Mouse (Mus musculus) gastrocnemius, postnatal 36 days (tissue): ENCODE results near the gene Fads1. TPM values are rescaled to one million over a fixed set of nuclear protein-coding genes. Genes with fewer than 3 reads are reported as not detected.

Experiments
- DNase-seq, 2 experiments: peaks; one replicate each; pipeline ENCODE4 v3.0.0; 2022
- intact Hi-C: fragments of 180-260 bp; cut with DNase I; formaldehyde crosslinking; loops from one replicate; pipeline ENCODE4 v1.15.1; 2025
- total RNA-seq, 2 experiments: library from RNA; stranded (reverse); gene quantifications; 2 replicates each; pipeline ENCODE4 v1.2.3; 2021

The Fads1 gene
- total RNA-seq, 2 experiments from 2014 or later, result 5.3 to 6.3 TPM

GRCm38 (mm10) chr19:10174956-10175355 is 7.7 kb upstream of the Fads1 start:
- no peak for DNase-seq
- intact Hi-C loops, result no loop called here

GRCm38 (mm10) chr19:10176477-10176876 is 6.2 kb upstream of the Fads1 start:
- DNase-seq, result no peak
- intact Hi-C loops, result no loop called here

- no peak for DNase-seq
- intact Hi-C loops, result no loop called here
These were observed 5.7 kb upstream of the Fads1 start for GRCm38 (mm10) chr19:10176941-10177372.

GRCm38 (mm10) chr19:10181225-10181624 is 1.5 kb upstream of the Fads1 start:
- intact Hi-C loops, result no loop called here
- DNase-seq, result no peak

- intact Hi-C loops, result no loop called here
- DNase-seq, result no peak
These were observed 546 bp upstream of the Fads1 start for GRCm38 (mm10) chr19:10182142-10182541.

GRCm38 (mm10) chr19:10183299-10183983 is 753 bp downstream of the Fads1 start:
- peak in 1 of 2 experiments; percentile 38 for DNase-seq
- intact Hi-C loops, result no loop called here

- intact Hi-C loops, result no loop called here
- no peak for DNase-seq
These were observed 1.4 kb downstream of the Fads1 start for GRCm38 (mm10) chr19:10184096-10184495.

- DNase-seq, result no peak
- intact Hi-C loops, result no loop called here
These were observed 3.2 kb downstream of the Fads1 start for GRCm38 (mm10) chr19:10185876-10186275.

GRCm38 (mm10) chr19:10186569-10186968 is 3.9 kb downstream of the Fads1 start:
- DNase-seq, result no peak
- intact Hi-C loops, result no loop called here

- DNase-seq, result peak; percentile 31 to 42
- intact Hi-C loops, result no loop called here
These were observed 5.7 kb downstream of the Fads1 start for GRCm38 (mm10) chr19:10188281-10188811.

- intact Hi-C loops, result no loop called here
- DNase-seq, result no peak
These were observed 6.3 kb downstream of the Fads1 start for GRCm38 (mm10) chr19:10189022-10189421.

- intact Hi-C loops, result no loop called here
- no peak for DNase-seq
These were observed 7.3 kb downstream of the Fads1 start for GRCm38 (mm10) chr19:10189940-10190339.

GRCm38 (mm10) chr19:10190796-10191195 is 8.1 kb downstream of the Fads1 start:
- intact Hi-C loops, result no loop called here
- DNase-seq, result peak; percentile 58 to 72

GRCm38 (mm10) chr19:10191326-10191725 is 8.6 kb downstream of the Fads1 start:
- no peak for DNase-seq
- intact Hi-C loops, result no loop called here

- intact Hi-C loops, result no loop called here
- DNase-seq, result no peak
These were observed 11.6 kb downstream of the Fads1 start for GRCm38 (mm10) chr19:10194337-10194736.

GRCm38 (mm10) chr19:10195252-10195651 is 12.6 kb downstream of the Fads1 start:
- DNase-seq, result no peak
- intact Hi-C loops, result loop anchor here (5.0 kb wide), 2 partner anchors 158 to 278 kb away; no protein-coding TSS in a partner anchor

GRCm38 (mm10) chr19:10197130-10197529 is 14.4 kb downstream of the Fads1 start:
- intact Hi-C loops, result loop anchor here (5.0 kb wide), 2 partner anchors 160 to 280 kb away; no protein-coding TSS in a partner anchor
- no peak for DNase-seq

- no peak for DNase-seq
- intact Hi-C loops, result loop anchor here (2.0 to 5.0 kb wide), 3 partner anchors 161 to 281 kb away; partner anchors contain the start of genes Best1 and Rab3il1
These were observed 15.6 kb downstream of the Fads1 start for GRCm38 (mm10) chr19:10198286-10198685.

- intact Hi-C loops, result loop anchor here (2.0 to 5.0 kb wide), 3 partner anchors 161 to 281 kb away; partner anchors contain the start of genes Best1 and Rab3il1
- DNase-seq, result peak; percentile 52 to 76
These were observed 16.0 kb downstream of the Fads1 start for GRCm38 (mm10) chr19:10198723-10199122.

GRCm38 (mm10) chr19:10203146-10203847 is 20.6 kb downstream of the Fads1 start:
- intact Hi-C loops, result no loop called here
- no peak for DNase-seq

- intact Hi-C loops, result no loop called here
- DNase-seq, result peak; percentile 83 to 90
These were observed 21.3 kb downstream of the Fads1 start, which contains the start of the genes Tmem258 and Fen1 for GRCm38 (mm10) chr19:10203848-10204615. Gene Tmem258, plus strand, starts transcription at chr19:10204014. Gene Fen1, minus strand, starts transcription at chr19:10204169.
